Mouse (Mus musculus) ovary, adult 2 months (tissue): ENCODE data around the gene Lamc2. TPM values are rescaled to one million over a fixed set of nuclear protein-coding genes. Genes with fewer than 3 reads are reported as not detected.

ENCODE experiments used
- polyA plus RNA-seq: library from polyadenylated mRNA; depleted of rRNA; stranded (reverse); fragments of >200 nt; gene quantifications from 2 replicates; pipeline ENCODE4 v1.2.3, GENCODE M21; 2012; rRNA removed

Gene Lamc2
- polyA plus RNA-seq, result 10.2 and 12.7 TPM in 2 replicates

DNA sequence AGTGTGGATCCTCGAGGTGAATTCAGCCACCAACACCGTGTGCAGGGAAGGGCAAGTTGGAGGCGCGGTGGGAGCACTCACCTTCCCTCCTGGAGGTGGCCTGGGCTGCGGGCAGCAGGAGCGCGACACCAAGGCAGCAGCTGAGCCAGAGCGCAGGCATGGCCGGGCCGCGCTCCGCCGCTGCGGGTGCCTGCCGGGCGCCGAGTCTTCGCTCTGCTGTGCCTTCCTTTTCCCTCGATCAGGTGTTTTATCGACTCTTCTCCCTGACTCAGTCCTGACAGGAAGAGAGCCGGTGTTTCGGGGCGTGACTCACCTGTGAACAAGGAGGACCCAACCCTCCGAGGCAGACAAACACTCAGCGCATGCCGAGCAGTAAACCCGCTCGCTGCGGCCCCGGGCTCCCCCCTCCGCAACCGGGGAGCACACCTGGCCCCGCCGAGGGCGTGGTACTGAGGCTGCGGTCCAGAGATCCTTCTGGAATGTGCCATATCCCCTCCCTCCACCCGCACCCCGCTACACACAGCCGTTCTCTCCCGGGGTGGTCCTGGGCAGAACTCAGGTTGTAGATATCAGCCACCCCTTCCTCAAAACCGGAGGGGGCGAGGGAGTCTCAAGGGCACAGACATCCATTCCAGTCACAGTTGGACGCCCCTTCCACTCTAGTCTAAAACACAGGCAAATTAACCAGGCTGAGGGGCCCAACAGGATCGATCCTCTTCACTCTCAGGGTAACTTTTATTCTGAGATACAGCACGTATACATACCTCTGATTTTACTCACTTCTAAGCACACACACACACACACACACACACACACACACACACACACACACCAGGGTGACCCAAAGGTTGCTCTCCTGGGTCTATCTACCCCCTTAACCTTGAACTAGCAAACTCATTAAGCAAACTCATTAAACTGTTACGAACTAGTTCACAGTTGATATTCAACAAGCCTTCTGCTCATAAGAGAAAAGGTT is at the start of gene Lamc2:
Gene Lamc2, minus strand, starts transcription at position 620 of the 976 bp plus-strand sequence.

Other genes starting within 250 kb of the Lamc2 start
- 2.8 and 2.9 TPM in 2 replicates for gene Nmnat2, start 231.5 kb downstream of the Lamc2 start, polyA plus RNA-seq
- 119 and 136 TPM in 2 replicates for gene Lamc1, start 146.3 kb upstream of the Lamc2 start, polyA plus RNA-seq
- 0.12 and 0.17 TPM in 2 replicates for gene Shcbp1l, start 238.7 kb upstream of the Lamc2 start, polyA plus RNA-seq